Mouse (Mus musculus) liver, embryonic 14.5 days (tissue): Measurements from ENCODE around the gene Slc28a3.

Experiments
- CTCF ChIP-seq: IDR thresholded peaks from 2 replicates; pipeline ENCODE4 v1.5.1; 2016; ENCODE audit warnings: antibody characterized with exemption, low read depth, control low read depth
- EP300 ChIP-seq: IDR thresholded peaks from 2 replicates; pipeline ENCODE4 v1.6.1; 2016; ENCODE audit warnings: antibody characterized with exemption, low read depth

GRCm38 (mm10) chr13:58593129-58593528 lies 17.5 kb downstream of the Slc28a3 start:
- peak; percentile 43 for TF ChIP-seq CTCF
- no peak for TF ChIP-seq EP300
